Mouse (Mus musculus): Measurements from ENCODE around the gene Adgrf2. TPM values are rescaled to one million over a fixed set of nuclear protein-coding genes. Genes with fewer than 3 reads are reported as not detected.

Adgrf2 gene
- total RNA-seq (2021) = 0.18 and 0.29 TPM in 2 replicates
- long read RNA-seq = 0 reads

GRCm38 (mm10) chr17:42741801-42742217, at the start of gene Adgrf2:
TSS of gene Adgrf2 (minus strand) at chr17:42742179.
- DNase-seq = no peak

- DNase-seq = no peak
Measured at GRCm38 (mm10) chr17:42790787-42791186, 48.8 kb upstream of the Adgrf2 start.

GRCm38 (mm10) chr17:42789723-42790122, 47.7 kb upstream of the Adgrf2 start:
- DNase-seq = no peak

- no peak for DNase-seq
Measured at GRCm38 (mm10) chr17:42788686-42789453, 46.9 kb upstream of the Adgrf2 start.

- peak; percentile 51 for DNase-seq
Measured at GRCm38 (mm10) chr17:42782156-42782757, 40.3 kb upstream of the Adgrf2 start.

- DNase-seq = no peak
Measured at GRCm38 (mm10) chr17:42753791-42754190, 11.8 kb upstream of the Adgrf2 start.

GRCm38 (mm10) chr17:42752173-42752572, 10.2 kb upstream of the Adgrf2 start:
- DNase-seq = peak; percentile 7

- no peak for DNase-seq
Measured at GRCm38 (mm10) chr17:42745657-42746420, 3.9 kb upstream of the Adgrf2 start.

- no peak for DNase-seq
Measured at GRCm38 (mm10) chr17:42742823-42743222, 844 bp upstream of the Adgrf2 start.

- DNase-seq = no peak
Measured at GRCm38 (mm10) chr17:42738794-42739193, 3.2 kb downstream of the Adgrf2 start.

GRCm38 (mm10) chr17:42717161-42717560, 24.8 kb downstream of the Adgrf2 start:
- no peak for DNase-seq

- DNase-seq = no peak
Measured at GRCm38 (mm10) chr17:42714991-42715390, 27.0 kb downstream of the Adgrf2 start.

GRCm38 (mm10) chr17:42710717-42711116, 31.3 kb downstream of the Adgrf2 start:
- DNase-seq = no peak

- no peak for DNase-seq
Measured at GRCm38 (mm10) chr17:42705611-42706010, 36.4 kb downstream of the Adgrf2 start.

- DNase-seq = no peak
Measured at GRCm38 (mm10) chr17:42702198-42702597, 39.8 kb downstream of the Adgrf2 start.

GRCm38 (mm10) chr17:42694730-42695129, 47.2 kb downstream of the Adgrf2 start:
- DNase-seq = no peak

GRCm38 (mm10) chr17:42692136-42692535, 49.8 kb downstream of the Adgrf2 start, which contains the start of gene Adgrf4:
TSS of gene Adgrf4 (minus strand) at chr17:42692284.
- no peak for DNase-seq

- no peak for DNase-seq
Measured at GRCm38 (mm10) chr17:42690531-42690930, 51.4 kb downstream of the Adgrf2 start.
